Mouse (Mus musculus): Measurements from ENCODE around the gene Abca9.

The Abca9 gene

DNA sequence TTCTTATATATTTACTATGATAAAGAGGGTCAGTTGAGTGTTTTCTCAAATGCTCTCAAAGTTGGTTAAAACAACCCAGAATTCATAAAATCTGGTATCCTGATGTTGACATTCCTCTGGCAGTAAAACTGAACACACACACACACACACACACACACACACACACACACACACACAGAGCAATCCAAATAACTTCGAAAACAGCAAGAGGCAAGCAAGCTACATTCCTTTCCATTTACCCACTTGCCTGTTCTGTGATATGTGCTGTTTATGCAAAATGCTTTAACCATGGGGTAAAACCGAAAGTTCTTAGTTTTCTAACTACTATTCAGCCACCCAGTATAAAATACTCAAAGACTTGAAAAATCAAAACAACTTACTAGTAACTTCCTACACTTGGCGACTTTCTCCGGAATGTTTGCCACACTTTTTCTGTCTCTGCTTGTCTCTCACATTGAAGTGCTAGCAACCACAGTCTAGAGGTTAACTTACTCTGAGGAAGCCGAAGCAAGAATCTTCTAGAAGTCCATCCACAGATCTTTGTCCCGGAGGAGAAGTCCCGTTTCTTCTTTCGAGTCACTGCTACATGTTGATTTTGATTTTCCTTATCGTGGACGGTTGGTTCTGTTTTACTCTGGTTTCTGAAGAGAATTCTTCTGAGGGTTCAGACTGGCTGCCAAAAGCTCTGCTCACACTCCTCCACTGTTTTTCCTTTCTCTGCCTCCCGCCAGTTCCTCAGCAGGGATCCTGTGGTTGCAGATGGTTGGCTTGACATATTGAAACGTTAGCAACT, at the start of gene Abca9:
Gene Abca9 (minus strand): TSS at position 738 of the 793 bp plus-strand sequence.
- no peak for DNase-seq

DNA sequence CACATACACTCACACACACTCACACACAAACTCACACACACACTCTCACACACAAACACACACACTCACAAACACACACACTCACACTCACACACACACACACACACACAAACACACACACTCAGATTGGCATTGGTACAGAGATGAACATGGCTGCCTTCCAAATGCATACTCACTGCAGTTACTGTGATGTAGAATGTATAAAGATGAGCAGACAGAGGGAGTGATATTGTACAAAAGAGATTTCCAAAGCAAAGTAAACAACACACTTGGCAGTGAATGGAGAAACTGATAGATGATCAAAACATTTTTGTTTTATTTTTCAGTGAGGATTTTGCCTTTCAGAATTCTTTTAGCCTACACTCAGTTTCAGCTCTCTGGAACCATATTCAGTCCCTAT, 49.1 kb upstream of the Abca9 start:
- no peak for DNase-seq

- DNase-seq: no peak
These were observed 35.9 kb upstream of the Abca9 start for GRCm38 (mm10) chr11:110203930-110204329.

DNA sequence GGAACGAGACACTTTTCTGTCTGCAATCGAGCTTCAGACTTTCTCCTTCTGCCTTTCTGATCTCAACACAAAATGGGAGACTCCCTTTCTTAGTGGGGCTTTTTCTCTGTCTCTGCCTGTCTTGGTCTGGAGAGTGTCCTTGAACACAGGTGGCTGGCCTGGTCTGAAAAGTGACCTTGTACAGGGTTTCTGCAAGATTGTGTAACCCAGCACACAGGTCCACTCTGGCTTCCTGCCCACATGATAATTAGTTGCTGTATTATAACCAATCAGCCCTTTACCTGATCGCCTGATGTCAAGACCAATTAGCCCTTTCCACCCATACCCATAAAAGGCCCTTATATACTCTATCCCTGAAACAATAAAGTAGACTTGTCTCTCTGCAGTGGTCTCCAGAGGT, 30.9 kb upstream of the Abca9 start:
- DNase-seq: no peak

- DNase-seq: no peak
These were observed 28.7 kb upstream of the Abca9 start for GRCm38 (mm10) chr11:110196561-110197306.

- no peak for DNase-seq
These were observed 27.3 kb upstream of the Abca9 start for GRCm38 (mm10) chr11:110195310-110195709.

- no peak for DNase-seq
These were observed 3.2 kb upstream of the Abca9 start for GRCm38 (mm10) chr11:110171212-110171611.

- DNase-seq: no peak
These were observed 2.2 kb downstream of the Abca9 start for GRCm38 (mm10) chr11:110165822-110166221.

DNA sequence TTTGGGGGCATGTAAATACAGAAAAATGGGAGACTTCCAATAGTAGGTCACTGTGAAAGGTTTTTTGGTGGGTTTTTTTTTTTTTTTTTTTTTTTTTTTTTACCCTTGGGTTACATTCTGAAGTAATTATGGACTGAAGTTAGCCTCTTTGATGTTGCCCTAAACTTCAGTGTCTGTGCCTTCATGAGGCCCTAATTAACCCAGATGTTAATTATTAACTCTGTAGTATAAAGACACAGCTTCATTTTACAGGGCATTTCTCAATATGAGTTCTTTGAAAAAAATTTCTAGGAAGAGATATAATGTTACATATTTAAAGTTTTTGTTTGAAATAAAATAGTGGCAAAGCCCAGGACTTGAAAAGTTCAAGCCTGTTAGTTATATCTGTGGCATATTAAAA, 2.6 kb downstream of the Abca9 start:
- DNase-seq: no peak

GRCm38 (mm10) chr11:110157059-110157458, 10.9 kb downstream of the Abca9 start:
- no peak for DNase-seq

GRCm38 (mm10) chr11:110155985-110156384, 12.0 kb downstream of the Abca9 start:
- no peak for DNase-seq

DNA sequence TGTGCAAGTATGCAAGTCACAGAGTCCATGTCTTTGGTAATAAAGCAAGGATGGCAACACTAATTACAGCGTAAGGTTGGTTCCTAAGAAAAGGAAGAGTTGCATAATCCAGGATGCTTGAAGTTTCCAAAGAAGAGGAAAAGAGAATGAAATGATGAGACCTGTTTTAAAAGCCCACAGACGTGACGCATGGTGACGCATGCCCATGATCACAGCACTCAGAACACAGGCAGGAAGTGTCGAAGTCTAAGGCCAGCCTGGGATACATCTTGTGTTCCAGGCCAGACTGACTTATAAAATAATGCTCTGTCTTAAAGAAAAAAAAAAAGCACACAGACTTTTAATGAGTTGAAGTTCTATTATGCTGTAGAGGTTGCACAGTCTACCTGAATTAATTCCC, 20.4 kb downstream of the Abca9 start:
- no peak for DNase-seq

GRCm38 (mm10) chr11:110145421-110145820, 22.6 kb downstream of the Abca9 start:
- DNase-seq: no peak

DNA sequence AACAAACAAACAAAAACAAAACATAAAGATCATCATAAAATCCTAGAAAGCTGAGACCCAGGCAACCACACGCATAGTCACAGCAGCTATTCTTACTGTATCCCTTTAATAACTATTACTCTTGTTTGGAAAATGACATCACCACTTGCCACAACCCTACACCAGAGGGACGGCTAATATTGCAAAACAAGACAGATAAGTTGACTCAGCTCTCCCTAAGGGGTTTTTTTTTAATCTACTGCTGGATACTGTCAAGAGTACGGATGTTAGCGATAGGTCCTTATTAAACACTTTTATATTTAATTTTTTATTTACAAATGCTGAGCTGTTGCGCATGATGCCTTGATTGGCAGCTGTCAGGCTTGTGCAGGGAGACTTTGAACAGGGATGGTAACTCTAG, 37.2 kb downstream of the Abca9 start:
- DNase-seq: no peak

DNA sequence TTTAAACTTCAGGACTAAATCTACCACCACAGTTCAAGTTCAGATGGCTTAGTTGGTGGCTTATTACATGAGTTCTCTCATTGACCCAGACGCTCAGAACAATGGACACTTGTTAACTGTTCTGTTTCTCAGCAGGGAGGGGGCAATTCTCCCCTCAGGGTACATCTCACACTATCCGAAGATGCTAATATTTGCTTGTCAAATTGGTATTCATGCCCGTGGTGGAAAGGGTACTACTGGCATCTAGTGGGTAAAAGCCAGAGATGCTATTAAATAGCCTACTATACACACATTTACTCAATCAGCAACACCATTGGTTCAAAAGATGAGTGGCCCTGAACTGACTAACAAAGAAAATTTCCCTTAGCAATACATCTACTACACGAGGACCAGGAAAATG, 56.9 kb downstream of the Abca9 start:
- DNase-seq: no peak

DNA sequence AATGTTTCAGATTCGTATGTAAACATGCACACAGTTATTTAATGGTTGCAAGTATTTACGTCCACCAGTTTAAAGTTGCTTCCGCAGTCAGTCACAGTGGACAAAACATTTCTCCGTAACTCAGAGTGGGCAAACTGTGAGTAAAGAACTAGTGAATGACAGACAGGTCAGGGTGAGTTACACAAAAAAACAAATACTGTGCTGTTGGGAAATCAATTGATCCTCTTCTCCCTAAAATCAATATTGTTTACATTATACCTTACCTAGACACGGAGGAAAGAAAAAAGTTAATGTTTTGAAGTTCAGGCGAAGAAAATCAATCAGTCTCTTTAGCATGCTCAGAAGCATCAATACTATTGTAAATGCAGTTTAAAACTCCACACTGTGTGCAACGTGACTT, 66.6 kb downstream of the Abca9 start:
- DNase-seq: no peak

DNA sequence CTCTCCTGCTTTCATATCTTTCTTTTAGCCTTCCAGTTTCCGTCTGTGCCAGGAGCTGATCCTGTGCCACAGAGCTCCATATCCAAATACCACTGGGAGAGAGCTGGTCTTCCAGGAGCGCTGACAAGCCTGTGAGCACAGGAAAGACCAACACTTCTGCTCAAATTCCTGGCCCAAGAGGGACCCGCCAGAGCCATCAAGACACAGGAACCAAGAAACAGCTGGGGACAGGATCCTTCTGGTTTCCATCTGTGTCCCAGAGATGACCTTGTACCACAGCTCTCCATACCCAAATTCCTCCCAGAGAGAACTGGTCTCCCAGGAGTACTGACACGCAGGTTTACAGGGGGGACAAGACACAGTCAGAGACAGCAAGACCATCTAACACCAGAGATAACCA, 69.1 kb downstream of the Abca9 start:
- no peak for DNase-seq

GRCm38 (mm10) chr11:110097465-110097864, 70.5 kb downstream of the Abca9 start:
- no peak for DNase-seq

DNA sequence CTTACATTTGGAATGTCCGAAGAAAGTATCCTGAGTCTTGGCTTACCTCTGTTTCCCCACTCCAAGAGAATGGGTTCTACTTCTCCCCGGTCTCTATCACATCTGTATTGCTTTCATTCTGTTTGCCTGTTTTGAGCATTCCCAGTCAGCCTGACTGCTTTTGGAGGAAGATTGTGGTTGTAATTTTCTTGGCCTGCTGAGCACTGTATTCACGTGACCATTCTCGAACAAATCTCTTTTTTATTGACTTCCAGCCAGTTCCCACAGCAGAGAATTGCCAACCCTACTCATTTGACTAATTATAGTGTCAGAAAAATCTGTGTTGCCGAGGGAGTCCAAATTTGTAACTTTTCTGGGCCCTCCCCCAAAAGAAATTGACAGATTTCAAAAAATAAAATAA, 72.1 kb downstream of the Abca9 start, which contains the start of gene Abca8a:
Gene Abca8a (minus strand): TSS at position 121 of the 400 bp plus-strand sequence.
- no peak for DNase-seq

DNA sequence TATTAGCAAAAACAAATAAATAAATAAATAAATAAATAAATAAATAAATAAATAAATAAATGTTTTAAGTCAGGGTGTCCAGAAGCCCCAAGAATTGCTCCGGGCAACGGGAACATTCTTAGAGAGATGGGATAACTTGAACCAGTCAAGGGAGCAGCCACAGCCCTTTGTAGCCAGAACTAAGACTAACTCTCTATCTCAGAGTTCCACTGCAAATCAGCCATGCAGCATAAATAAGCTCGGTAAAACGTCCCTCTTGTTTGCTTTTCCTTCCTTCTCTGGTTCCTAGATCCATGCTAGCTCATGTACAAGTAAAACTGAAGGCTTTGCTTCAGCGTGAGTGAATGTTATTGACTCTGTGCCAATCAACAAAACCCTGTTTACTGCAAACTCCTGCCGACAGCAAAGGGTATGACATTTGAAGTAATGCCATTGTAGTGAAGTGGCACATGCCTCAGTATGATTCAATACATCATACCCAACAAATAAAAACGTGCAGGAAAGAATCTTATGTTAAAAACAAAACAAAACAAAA, 73.1 kb downstream of the Abca9 start:
- no peak for DNase-seq

DNA sequence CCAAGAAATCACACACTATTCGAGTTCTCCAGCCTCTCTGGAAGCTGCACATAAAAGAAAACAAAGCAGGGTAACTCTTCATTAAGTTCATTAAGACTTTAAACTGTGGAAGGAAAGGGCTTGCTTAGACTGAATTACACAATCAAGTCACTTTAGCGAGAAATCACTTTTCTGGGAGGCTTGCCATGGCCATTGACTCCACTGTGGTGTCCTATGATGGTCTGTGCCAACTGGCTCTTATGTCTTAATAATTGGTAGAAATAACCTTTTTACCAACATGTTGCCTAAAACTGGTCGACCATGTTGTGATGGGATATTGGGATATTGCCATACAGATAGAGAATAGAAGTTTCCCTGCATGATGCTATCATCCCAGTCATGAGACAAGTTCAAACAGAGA, 73.8 kb downstream of the Abca9 start:
- no peak for DNase-seq

DNA sequence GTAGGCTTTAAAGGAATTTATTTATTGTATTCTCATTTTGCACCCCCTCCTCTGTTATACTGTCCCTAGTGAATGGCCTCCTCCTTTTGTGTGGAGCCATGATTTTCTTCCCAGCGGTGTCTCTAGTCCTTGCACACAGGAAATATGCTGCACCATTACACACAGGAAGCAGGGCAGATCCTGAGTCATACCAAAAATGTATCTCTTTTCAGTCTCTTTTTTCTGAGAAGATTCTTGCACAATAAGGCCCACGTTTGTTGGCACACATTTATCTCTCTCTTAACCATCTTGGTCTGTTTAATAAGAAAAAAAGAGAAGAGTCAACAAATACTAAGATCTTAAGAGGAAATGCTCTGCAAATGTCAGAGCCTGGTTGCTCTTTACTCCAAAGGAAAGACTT, 76.7 kb downstream of the Abca9 start:
- no peak for DNase-seq

GRCm38 (mm10) chr11:110072158-110072557, 95.8 kb downstream of the Abca9 start:
- no peak for DNase-seq

- no peak for DNase-seq
These were observed 107.0 kb downstream of the Abca9 start for GRCm38 (mm10) chr11:110061032-110061431.

Data from spleen, adult 18-20 months (tissue).